Mouse (Mus musculus) forebrain, embryonic 15.5 days (tissue): ENCODE measurements around the gene Cyp2u1. TPM values are rescaled to one million over a fixed set of nuclear protein-coding genes. Genes with fewer than 3 reads are reported as not detected.

Source experiments
- ATAC-seq: fragments of 200-750 bp; cut with Nextera tagmentation; replicated peaks from 2 replicates; pipeline ENCODE4 v1.8.0; 2017; ENCODE audit warnings: mild to moderate bottlenecking, moderate TSS enrichment, moderate library complexity
- H3K27ac ChIP-seq: fragments of 300-500 bp; sonication (generic); replicated peaks from 2 replicates; pipeline ENCODE4 v1.5.1; 2015; ENCODE audit warnings: mild to moderate bottlenecking, inconsistent platforms
- H3K27me3 ChIP-seq: fragments of 300-500 bp; sonication (generic); 2 replicates; pipeline ENCODE4 v1.6.1; 2015; ENCODE audit warnings: inconsistent platforms
- H3K36me3 ChIP-seq: fragments of 300-500 bp; sonication (generic); 2 replicates; pipeline ENCODE4 v1.6.1; 2015; ENCODE audit warnings: mild to moderate bottlenecking, inconsistent platforms
- H3K4me1 ChIP-seq: fragments of 300-500 bp; sonication (generic); 2 replicates; pipeline ENCODE4 v1.6.1; 2015; ENCODE audit warnings: inconsistent platforms
- H3K4me2 ChIP-seq: fragments of 300-500 bp; sonication (generic); replicated peaks from 2 replicates; pipeline ENCODE4 v1.6.1; 2015; ENCODE audit warnings: mild to moderate bottlenecking, inconsistent platforms
- H3K4me3 ChIP-seq: fragments of 300-500 bp; sonication (generic); 2 replicates; pipeline ENCODE4 v1.5.1; 2015; ENCODE audit warnings: mild to moderate bottlenecking, inconsistent platforms
- H3K9ac ChIP-seq: fragments of 300-500 bp; sonication (generic); replicated peaks from 2 replicates; pipeline ENCODE4 v1.6.1; 2015; ENCODE audit warnings: mild to moderate bottlenecking, inconsistent platforms
- H3K9me3 ChIP-seq: fragments of 300-500 bp; sonication (generic); 2 replicates; pipeline ENCODE4 v1.6.1; 2016; ENCODE audit warnings: inconsistent platforms
- WGBS: fragments of 180-500 bp; shearing (Covaris S2); methylation state at CpG from one replicate; pipeline ENCODE4 v1.1.7; 2015; ENCODE audit warnings: mixed read lengths; 5-methylcytosine and 5-hydroxymethylcytosine counted together
- polyA plus RNA-seq: library from polyadenylated mRNA; unstranded; fragments of >200 nt; fragmentation: Nextera tagmentation; extraction: Ambion mirVana; gene quantifications from 2 replicates; pipeline ENCODE4 v1.2.1, GENCODE M21; 2015

Cyp2u1 gene
- polyA plus RNA-seq, 1 experiment from 2014 or later: 4.6 TPM

DNA sequence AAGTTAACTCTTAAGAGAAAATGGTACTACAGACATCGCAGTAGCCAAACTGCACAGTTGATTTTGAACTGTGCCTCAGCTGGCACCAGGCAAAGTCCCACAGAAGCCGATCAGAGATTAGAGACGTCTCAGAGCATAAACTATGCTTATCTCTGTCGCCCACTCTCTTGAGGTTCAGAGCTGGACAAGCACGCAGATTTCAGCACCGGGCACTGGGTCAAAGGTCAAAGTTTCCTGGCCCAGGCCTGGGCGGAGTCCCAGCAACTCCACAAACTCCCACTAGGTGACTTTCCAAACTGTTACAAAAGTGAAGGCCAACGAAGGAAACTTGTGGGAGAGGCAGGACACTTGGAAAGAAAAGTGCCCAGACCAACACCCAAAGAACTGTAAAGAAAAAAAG lies 31.9 kb downstream of the Cyp2u1 start:
- Histone ChIP-seq H3K4me2 (peak overlapping the region; percentile 79), H3K4me1 (no peaks in the 10 kb centered on the region; the same call in 1 of the 2 replicates), H3K36me3 (no peaks in the 10 kb centered on the region), H3K27ac (no peak overlapping the region), H3K9me3 (no peaks in the 10 kb centered on the region), H3K27me3 (no peaks in the 10 kb centered on the region), H3K4me3 (peak overlapping the region; percentile 66), H3K9ac (peak overlapping the region; percentile 61; the same call in 1 of the 2 replicates)
- no peak for ATAC-seq
- WGBS: 8% methylated on average over 8 of the region's 8 CpGs

- 17% methylated on average over 6 of the region's 6 CpGs for WGBS
- Histone ChIP-seq H3K4me1 (no peaks in the 10 kb centered on the region; the same call in 1 of the 2 replicates), H3K9ac (no peak overlapping the region), H3K27ac (no peak overlapping the region), H3K27me3 (no peaks in the 10 kb centered on the region), H3K4me3 (no peak overlapping the region), H3K36me3 (no peaks in the 10 kb centered on the region), H3K4me2 (no peak overlapping the region), H3K9me3 (no peaks in the 10 kb centered on the region)
- no peak for ATAC-seq
Measured at GRCm38 (mm10) chr3:131270381-131270780, 32.6 kb downstream of the Cyp2u1 start.

GRCm38 (mm10) chr3:131266366-131267050 lies 36.5 kb downstream of the Cyp2u1 start:
- Histone ChIP-seq H3K36me3 (no peaks in the 10 kb centered on the region), H3K27me3 (no peaks in the 10 kb centered on the region), H3K4me2 (no peak overlapping the region), H3K4me1 (no peaks in the 10 kb centered on the region), H3K27ac (no peak overlapping the region), H3K9ac (no peak overlapping the region), H3K9me3 (no peaks in the 10 kb centered on the region), H3K4me3 (no peak overlapping the region)
- ATAC-seq: no peak
- 75% methylated on average over 3 of the region's 3 CpGs for WGBS

GRCm38 (mm10) chr3:131265516-131265915 lies 37.5 kb downstream of the Cyp2u1 start:
- no peaks in the 10 kb centered on the region for H3K36me3 ChIP-seq
- H3K27ac ChIP-seq: no peak overlapping the region
- no peak overlapping the region for H3K9ac ChIP-seq
- WGBS: 86% methylated on average over 8 of the region's 8 CpGs
- ATAC-seq: no peak
- no peak overlapping the region for H3K4me3 ChIP-seq
- H3K27me3 ChIP-seq: no peaks in the 10 kb centered on the region
- H3K4me1 ChIP-seq: no peaks in the 10 kb centered on the region
- no peaks in the 10 kb centered on the region for H3K9me3 ChIP-seq
- no peak overlapping the region for H3K4me2 ChIP-seq

- Histone ChIP-seq H3K36me3 (no peaks in the 10 kb centered on the region), H3K27ac (no peak overlapping the region), H3K4me2 (no peak overlapping the region), H3K27me3 (no peaks in the 10 kb centered on the region), H3K9ac (no peak overlapping the region), H3K4me1 (no peaks in the 10 kb centered on the region), H3K4me3 (no peak overlapping the region), H3K9me3 (no peaks in the 10 kb centered on the region)
- 83% methylated on average over 15 of the region's 15 CpGs for WGBS
- no peak for ATAC-seq
Measured at GRCm38 (mm10) chr3:131263766-131264486, 39.1 kb downstream of the Cyp2u1 start.

DNA sequence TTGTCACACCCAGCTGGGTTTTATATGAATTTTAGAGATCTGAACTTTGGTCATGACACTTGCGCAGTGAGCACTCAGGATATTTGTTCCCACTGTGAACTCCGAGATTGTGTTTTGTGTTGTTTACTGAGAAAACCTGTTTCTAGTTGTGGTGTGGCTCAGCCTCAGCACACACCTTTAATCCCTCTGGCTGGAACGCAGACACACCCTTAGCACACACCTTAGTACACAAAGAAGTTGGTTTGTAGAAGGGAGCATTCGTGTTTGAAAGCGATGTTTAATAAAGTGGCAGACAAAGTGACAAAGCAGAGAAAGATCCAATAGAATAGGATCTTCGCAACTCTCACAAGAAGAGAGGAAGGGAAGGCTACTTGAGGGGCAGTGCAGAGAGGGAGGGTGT lies 42.6 kb downstream of the Cyp2u1 start:
- Histone ChIP-seq H3K36me3 (no peaks in the 10 kb centered on the region), H3K27me3 (no peaks in the 10 kb centered on the region), H3K9ac (no peak overlapping the region), H3K4me2 (no peak overlapping the region), H3K9me3 (no peaks in the 10 kb centered on the region), H3K27ac (no peak overlapping the region), H3K4me1 (no peaks in the 10 kb centered on the region), H3K4me3 (no peak overlapping the region)
- 97% methylated on average over 6 of the region's 6 CpGs for WGBS
- ATAC-seq: no peak

GRCm38 (mm10) chr3:131259392-131259965 lies 43.5 kb downstream of the Cyp2u1 start:
- H3K36me3 ChIP-seq: no peaks in the 10 kb centered on the region
- H3K9ac ChIP-seq: no peak overlapping the region
- H3K27ac ChIP-seq: no peak overlapping the region
- no peaks in the 10 kb centered on the region for H3K27me3 ChIP-seq
- H3K4me1 ChIP-seq: no peaks in the 10 kb centered on the region
- H3K4me2 ChIP-seq: no peak overlapping the region
- 90% methylated on average over 9 of the region's 9 CpGs for WGBS
- H3K4me3 ChIP-seq: no peak overlapping the region
- ATAC-seq: no peak
- no peaks in the 10 kb centered on the region for H3K9me3 ChIP-seq

GRCm38 (mm10) chr3:131258921-131259320 lies 44.1 kb downstream of the Cyp2u1 start:
- H3K4me2 ChIP-seq: no peak overlapping the region
- ATAC-seq: no peak
- WGBS: 83% methylated on average over 3 of the region's 3 CpGs

GRCm38 (mm10) chr3:131255399-131255981 lies 47.5 kb downstream of the Cyp2u1 start:
- ATAC-seq: no peak
- Histone ChIP-seq H3K9me3 (no peaks in the 10 kb centered on the region), H3K36me3 (no peaks in the 10 kb centered on the region), H3K9ac (no peak overlapping the region), H3K4me3 (no peak overlapping the region), H3K4me1 (no peaks in the 10 kb centered on the region), H3K27me3 (no peaks in the 10 kb centered on the region), H3K4me2 (no peak overlapping the region), H3K27ac (no peak overlapping the region)
- 96% methylated on average over 3 of the region's 3 CpGs for WGBS

More at GRCm38 (mm10) chr3:131258921-131259320, 44.1 kb downstream of the Cyp2u1 start:
- Histone ChIP-seq H3K4me3 (no peak overlapping the region), H3K27me3 (no peaks in the 10 kb centered on the region), H3K27ac (no peak overlapping the region), H3K9me3 (no peaks in the 10 kb centered on the region), H3K4me1 (no peaks in the 10 kb centered on the region), H3K9ac (no peak overlapping the region), H3K36me3 (no peaks in the 10 kb centered on the region)

DNA sequence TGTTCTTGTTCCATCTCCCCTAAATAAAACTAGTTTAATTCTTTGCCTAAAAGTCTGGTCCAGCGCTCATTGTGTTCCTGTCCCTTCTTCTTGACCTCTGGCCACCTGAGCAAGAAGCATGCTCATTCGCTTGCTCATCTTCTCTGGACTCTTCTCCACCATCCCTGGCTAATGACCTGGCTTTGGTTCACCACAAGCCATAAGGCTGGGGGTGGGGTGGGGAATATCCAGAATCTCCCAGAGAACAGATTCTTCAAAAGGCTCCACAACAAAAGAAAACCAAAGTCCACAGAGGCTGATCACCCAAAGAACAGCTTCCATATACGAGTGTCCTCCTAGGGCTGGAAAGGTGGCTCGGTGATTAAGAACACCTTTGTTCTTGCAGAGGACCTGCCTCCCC lies 48.0 kb downstream of the Cyp2u1 start:
- WGBS: 97% methylated on average over 4 of the region's 4 CpGs
- ATAC-seq: no peak
- H3K9ac ChIP-seq: no peak overlapping the region

DNA sequence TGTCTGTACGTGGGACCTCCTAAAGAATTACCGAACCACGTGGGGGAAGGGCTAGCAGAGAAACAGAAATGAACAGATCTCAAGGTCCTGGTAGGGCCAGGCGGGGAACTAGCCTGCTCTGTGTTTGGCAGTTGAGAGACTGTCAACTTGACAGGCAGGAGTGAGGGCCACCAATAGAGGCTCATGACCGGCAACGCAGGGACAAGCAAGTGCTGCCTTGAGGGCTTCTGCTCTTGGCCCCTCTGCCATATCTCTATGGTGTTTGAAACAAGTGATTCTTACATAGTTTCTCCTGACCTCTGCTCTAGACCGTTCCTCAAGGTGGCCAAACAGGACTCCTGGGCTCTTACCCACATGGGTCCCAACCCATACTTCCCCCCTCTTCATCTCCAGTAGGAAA lies 51.4 kb downstream of the Cyp2u1 start:
- Histone ChIP-seq H3K36me3 (no peaks in the 10 kb centered on the region), H3K4me2 (no peak overlapping the region), H3K27ac (no peak overlapping the region), H3K9ac (no peak overlapping the region), H3K4me1 (no peaks in the 10 kb centered on the region), H3K9me3 (no peaks in the 10 kb centered on the region), H3K4me3 (no peak overlapping the region), H3K27me3 (no peaks in the 10 kb centered on the region)
- no peak for ATAC-seq
- 91% methylated on average over 7 of the region's 7 CpGs for WGBS

More for the DNA sequence above, 48.0 kb downstream of the Cyp2u1 start:
- H3K4me3 ChIP-seq: no peak overlapping the region
- H3K9me3 ChIP-seq: no peaks in the 10 kb centered on the region
- no peaks in the 10 kb centered on the region for H3K36me3 ChIP-seq
- no peak overlapping the region for H3K27ac ChIP-seq
- no peaks in the 10 kb centered on the region for H3K27me3 ChIP-seq
- no peaks in the 10 kb centered on the region for H3K4me1 ChIP-seq
- H3K4me2 ChIP-seq: no peak overlapping the region

DNA sequence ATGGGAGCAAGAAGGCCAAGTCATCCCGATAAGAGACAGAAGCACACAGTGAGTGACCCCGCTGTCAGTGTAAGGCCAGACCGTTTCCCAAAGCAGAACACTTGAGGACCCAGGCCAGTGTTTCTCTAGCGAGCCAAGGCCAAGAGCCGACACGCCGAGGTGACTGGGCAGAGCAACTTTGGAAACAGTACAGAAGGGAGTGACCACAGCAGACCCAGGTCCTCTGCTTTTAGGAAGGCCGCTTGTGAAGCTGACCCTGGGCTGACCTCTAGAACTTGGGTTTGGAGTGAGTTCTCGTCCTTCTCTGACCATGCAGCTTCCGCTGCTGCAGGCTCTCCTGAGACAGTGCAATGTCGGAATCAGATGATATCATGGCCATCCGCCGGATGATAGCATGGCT lies 52.0 kb downstream of the Cyp2u1 start:
- H3K36me3 ChIP-seq: no peaks in the 10 kb centered on the region

More for the DNA sequence above, 52.0 kb downstream of the Cyp2u1 start:
- 90% methylated on average over 13 of the region's 13 CpGs for WGBS
- H3K27me3 ChIP-seq: no peaks in the 10 kb centered on the region
- no peak for ATAC-seq
- H3K9ac ChIP-seq: no peak overlapping the region
- H3K9me3 ChIP-seq: no peaks in the 10 kb centered on the region
- H3K4me2 ChIP-seq: no peak overlapping the region
- 0 out of 2 replicates have a peak, but pooled peaks cover under 1% of the 10 kb centered on the region for H3K4me1 ChIP-seq
- H3K27ac ChIP-seq: no peak overlapping the region
- no peak overlapping the region for H3K4me3 ChIP-seq
